Mouse (Mus musculus): ENCODE data around the gene Tmem233.

- TF ChIP-seq POLR2A (IDR thresholded peaks at IDR 0.05; ENCODE audit: insufficient read depth, low read length) (no peak), EP300 (IDR thresholded peaks at IDR 0.05; ENCODE audit: insufficient read depth, low read depth, low read length) (no peak)
Measured at GRCm38 (mm10) chr5:116019371-116019770, 63.7 kb downstream of the Tmem233 start.

All from ES-Bruce4 (cell line).